Mouse (Mus musculus) intestine, embryonic 14.5 days (tissue): Measurements from ENCODE around the gene Hoxa3. TPM values are rescaled to one million over a fixed set of nuclear protein-coding genes. Genes with fewer than 3 reads are reported as not detected.
A peak's percentile ranks its signal among the peaks of the same experiment; 100 is the strongest.

Experiments
- ATAC-seq: fragments of 200-750 bp; cut with Nextera tagmentation; replicated peaks from 2 replicates; pipeline ENCODE4 v1.8.0; 2017; ENCODE audit warnings: low read depth, moderate number of reproducible peaks, moderate TSS enrichment, moderate library complexity; ENCODE audit not compliant: low FRiP score, low TSS enrichment
- DNase-seq: peaks from one replicate; pipeline ENCODE4 v3.0.0-alpha.2; 2018; ENCODE audit warnings: low spot score
- H3K27ac ChIP-seq: fragments of 300-500 bp; sonication (generic); 2 replicates; pipeline ENCODE4 v1.5.1; 2014; ENCODE audit warnings: low read depth, mild to moderate bottlenecking, control low read depth
- H3K27me3 ChIP-seq: fragments of 300-500 bp; sonication (generic); replicated peaks from 2 replicates; pipeline ENCODE4 v1.6.1; 2014; ENCODE audit warnings: low read length, control low read depth; ENCODE audit not compliant: control insufficient read depth, insufficient read depth
- H3K36me3 ChIP-seq: fragments of 300-500 bp; sonication (generic); 2 replicates; pipeline ENCODE4 v1.6.1; 2014; ENCODE audit warnings: low read length, control low read depth; ENCODE audit not compliant: control insufficient read depth, insufficient read depth
- H3K4me1 ChIP-seq: fragments of 300-500 bp; sonication (generic); replicated peaks from 2 replicates; pipeline ENCODE4 v1.6.1; 2014; ENCODE audit warnings: low read length, control low read depth, mixed read lengths; ENCODE audit not compliant: control insufficient read depth, insufficient read depth
- H3K4me2 ChIP-seq: fragments of 300-500 bp; sonication (generic); 2 replicates; pipeline ENCODE4 v1.6.1; 2014; ENCODE audit warnings: low read length
- H3K4me3 ChIP-seq: fragments of 300-500 bp; sonication (generic); 2 replicates; pipeline ENCODE4 v1.5.1; 2014; ENCODE audit warnings: low read depth, low read length, control low read depth, mixed read lengths
- H3K9ac ChIP-seq: fragments of 300-500 bp; sonication (generic); 2 replicates; pipeline ENCODE4 v1.6.1; 2014; ENCODE audit warnings: mild to moderate bottlenecking, low read length
- H3K9me3 ChIP-seq: fragments of 300-500 bp; sonication (generic); 2 replicates; pipeline ENCODE4 v1.6.1; 2016; ENCODE audit warnings: low read length, control low read depth; ENCODE audit not compliant: control insufficient read depth
- WGBS: fragments of 180-500 bp; shearing (Covaris S2); extraction: QIAGEN DNeasy Blood & Tissue Kit; methylation state at CpG from one replicate; pipeline ENCODE4 v1.1.7; 2014; 5-methylcytosine and 5-hydroxymethylcytosine counted together
- polyA plus RNA-seq: library from polyadenylated mRNA; unstranded; fragments of >200 nt; fragmentation: Nextera tagmentation; extraction: Ambion mirVana; gene quantifications from 2 replicates; pipeline ENCODE4 v1.2.1, GENCODE M21; 2014

Gene Hoxa3
- polyA plus RNA-seq, 1 experiment from 2014 or later: 9.7 TPM

DNA sequence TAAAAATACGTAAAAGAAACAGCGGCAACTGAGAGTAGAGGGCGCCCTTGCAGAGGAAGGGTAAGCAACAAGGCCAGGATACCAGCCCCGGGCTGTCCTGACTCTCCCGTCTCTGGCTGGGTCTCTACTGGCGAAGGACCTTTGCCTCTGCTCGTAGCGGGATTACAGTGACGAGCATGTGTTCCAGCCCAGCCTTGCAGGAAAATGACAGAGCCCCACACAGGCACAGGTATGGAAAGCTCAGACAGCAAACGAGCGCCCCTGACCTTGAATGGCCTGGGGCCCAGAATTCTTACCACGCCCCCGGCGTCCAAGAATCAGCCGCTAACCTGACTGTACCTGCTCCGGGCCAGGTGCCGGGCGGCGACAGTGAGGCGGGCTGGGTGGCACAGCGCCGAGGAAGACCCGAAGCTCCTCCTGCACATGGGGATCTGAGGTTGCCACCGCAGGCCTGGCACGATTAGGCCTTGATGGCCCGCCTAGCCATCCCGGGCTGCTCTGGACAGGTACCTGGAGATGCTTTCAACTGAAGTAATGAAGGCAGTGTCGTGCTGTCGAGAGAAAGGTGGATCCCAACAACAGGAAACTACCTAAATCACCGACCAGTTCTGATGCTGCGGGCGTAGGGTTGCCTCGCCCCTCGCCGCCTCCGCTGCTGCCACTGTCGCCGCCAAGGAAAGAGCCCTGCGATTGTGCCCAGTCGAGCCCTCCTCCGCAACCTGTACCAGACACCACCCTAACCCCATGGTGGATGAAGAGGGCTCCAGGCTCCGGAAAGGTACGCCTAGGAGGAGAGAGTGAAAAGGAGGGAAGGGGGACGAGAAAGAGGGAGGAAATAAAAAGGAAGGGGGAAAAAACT lies 16.7 kb upstream of the Hoxa3 start:
- H3K27ac ChIP-seq: peak overlapping the region; percentile 69
- H3K27me3 ChIP-seq: peaks cover 98% of the 10 kb centered on the region
- no peaks in the 10 kb centered on the region for H3K9me3 ChIP-seq
- 2% methylated on average over 43 of the region's 44 CpGs for WGBS
- no peaks in the 10 kb centered on the region for H3K4me1 ChIP-seq
- DNase-seq: peak; percentile 77
- no peak for ATAC-seq
- H3K36me3 ChIP-seq: no peaks in the 10 kb centered on the region
- peak overlapping the region; percentile 39 for H3K4me2 ChIP-seq
- H3K4me3 ChIP-seq: peak overlapping the region; percentile 27
- H3K9ac ChIP-seq: peak overlapping the region; percentile 59

- peak overlapping the region; percentile 39 for H3K4me2 ChIP-seq
- H3K27ac ChIP-seq: peak overlapping the region; percentile 69
- ATAC-seq (no peak), DNase-seq (peak; percentile 79)
- 3% methylated on average over 38 of the region's 38 CpGs for WGBS
- H3K9ac ChIP-seq: peak overlapping the region; percentile 59
- H3K9me3 ChIP-seq: no peaks in the 10 kb centered on the region
- H3K27me3 ChIP-seq: peaks cover 98% of the 10 kb centered on the region
- no peaks in the 10 kb centered on the region for H3K4me1 ChIP-seq
- peak overlapping the region; percentile 27 for H3K4me3 ChIP-seq
- no peaks in the 10 kb centered on the region for H3K36me3 ChIP-seq
Measured at GRCm38 (mm10) chr6:52228475-52229465, 15.6 kb upstream of the Hoxa3 start.

GRCm38 (mm10) chr6:52227470-52228222 lies 14.5 kb upstream of the Hoxa3 start:
- H3K9ac ChIP-seq: peak overlapping the region; percentile 11; the same call in 1 of the 2 replicates
- ATAC-seq (no peak), DNase-seq (peak; percentile 73)
- no peaks in the 10 kb centered on the region for H3K36me3 ChIP-seq
- 5% methylated on average over 11 of the region's 11 CpGs for WGBS
- peak overlapping the region; percentile 96 for H3K4me2 ChIP-seq
- no peak overlapping the region for H3K4me3 ChIP-seq
- H3K27ac ChIP-seq: peak overlapping the region; percentile 38; the same call in 1 of the 2 replicates
- no peaks in the 10 kb centered on the region for H3K9me3 ChIP-seq
- peaks cover 98% of the 10 kb centered on the region for H3K27me3 ChIP-seq
- H3K4me1 ChIP-seq: no peaks in the 10 kb centered on the region

DNA sequence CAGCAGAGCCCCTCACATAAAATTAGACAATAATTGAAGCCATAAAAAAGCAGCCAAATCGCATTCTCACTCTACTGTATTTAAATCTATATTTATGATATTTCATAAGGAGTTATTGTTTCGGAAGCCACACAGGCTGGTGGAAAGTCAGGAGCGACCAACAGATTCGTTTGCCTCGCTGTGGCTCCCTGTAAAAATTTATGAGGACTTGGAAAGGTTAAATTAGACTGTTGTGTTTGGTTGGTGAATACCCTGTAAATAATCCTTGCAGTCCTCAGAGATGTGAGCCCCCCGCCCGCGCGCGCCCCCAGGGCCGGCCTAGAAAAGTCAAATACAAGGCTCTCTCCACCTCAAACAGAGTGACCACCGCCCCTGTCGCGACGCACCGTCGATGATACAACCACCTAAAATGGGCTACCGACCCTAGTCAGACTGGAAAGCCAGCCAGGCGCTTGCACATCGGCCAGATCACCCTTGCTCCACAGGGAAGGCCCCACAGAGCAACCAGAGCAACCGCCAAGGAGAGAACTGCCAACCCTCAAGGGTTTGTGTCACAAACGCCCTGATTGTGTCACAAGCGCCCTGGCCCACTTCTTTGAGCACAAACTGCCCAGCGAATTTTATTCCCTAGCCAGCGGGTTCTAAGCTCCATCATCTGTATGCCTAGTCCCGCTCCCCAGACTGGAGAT lies 13.6 kb upstream of the Hoxa3 start:
- no peak for ATAC-seq
- H3K4me3 ChIP-seq: peak overlapping the region; percentile 59
- 5% methylated on average over 26 of the region's 26 CpGs for WGBS

DNA sequence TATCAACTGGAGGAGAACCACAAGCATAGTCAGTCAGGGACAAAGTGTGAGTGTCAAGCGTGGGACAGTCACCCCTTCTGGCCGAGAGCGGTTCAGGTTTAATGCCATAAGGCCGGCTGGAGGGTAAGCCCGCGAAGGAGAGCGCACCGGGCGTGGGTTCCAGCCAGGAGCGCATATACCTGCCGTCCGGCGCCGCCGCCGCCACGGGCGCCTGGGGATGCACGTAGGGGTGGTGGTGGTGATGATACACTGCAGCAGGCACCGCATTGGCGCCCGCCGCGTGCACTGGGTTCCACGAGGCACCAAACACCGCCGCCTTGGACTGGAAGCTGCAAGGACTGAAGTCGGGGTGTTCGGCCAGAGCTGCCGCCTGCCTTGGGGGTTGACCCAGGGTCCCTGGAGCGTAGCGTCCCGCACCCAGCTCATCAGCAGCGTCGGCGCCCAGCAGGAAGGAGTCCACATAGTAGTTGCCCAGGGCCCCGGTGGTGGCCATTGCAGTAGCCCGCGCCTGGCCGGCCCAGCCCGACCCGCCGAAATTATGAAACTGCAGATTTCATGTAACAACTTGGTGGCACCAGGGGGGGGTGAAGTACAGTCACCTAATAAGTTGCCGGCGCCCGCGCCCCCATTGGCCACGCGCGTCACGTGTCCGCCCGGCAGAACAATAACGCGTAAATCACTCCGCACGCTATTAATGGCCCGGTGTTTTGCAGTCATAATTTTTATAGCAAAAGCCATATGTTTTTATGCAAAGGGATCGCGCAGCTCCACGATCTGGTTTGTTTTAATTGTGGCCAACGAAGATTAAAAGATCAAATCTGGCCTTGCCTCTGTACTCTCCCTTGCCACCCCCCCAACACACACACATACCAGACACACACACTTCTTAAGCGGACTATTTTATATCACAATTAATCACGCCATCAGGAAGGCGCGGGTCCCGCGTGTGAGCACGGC lies 12.8 kb upstream of the Hoxa3 start:
- Histone ChIP-seq H3K27me3 (peaks cover 97% of the 10 kb centered on the region), H3K4me2 (peak overlapping the region; percentile 96), H3K9me3 (no peaks in the 10 kb centered on the region), H3K27ac (peak overlapping the region; percentile 44), H3K4me1 (peaks cover 2% of the 10 kb centered on the region; the same call in 1 of the 2 replicates), H3K36me3 (no peaks in the 10 kb centered on the region), H3K9ac (peak overlapping the region; percentile 57), H3K4me3 (peak overlapping the region; percentile 59)
- ATAC-seq (no peak; the same call in 1 of the 2 replicates), DNase-seq (peak; percentile 81)
- 2% methylated on average over 69 of the region's 69 CpGs for WGBS

More for the DNA sequence above, 13.6 kb upstream of the Hoxa3 start:
- H3K27ac ChIP-seq: peak overlapping the region; percentile 38; the same call in 1 of the 2 replicates
- no peaks in the 10 kb centered on the region for H3K9me3 ChIP-seq
- H3K4me1 ChIP-seq: no peaks in the 10 kb centered on the region
- peak; percentile 81 for DNase-seq
- peak overlapping the region; percentile 96 for H3K4me2 ChIP-seq
- H3K27me3 ChIP-seq: peaks cover 98% of the 10 kb centered on the region
- H3K36me3 ChIP-seq: no peaks in the 10 kb centered on the region
- peak overlapping the region; percentile 11 for H3K9ac ChIP-seq

DNA sequence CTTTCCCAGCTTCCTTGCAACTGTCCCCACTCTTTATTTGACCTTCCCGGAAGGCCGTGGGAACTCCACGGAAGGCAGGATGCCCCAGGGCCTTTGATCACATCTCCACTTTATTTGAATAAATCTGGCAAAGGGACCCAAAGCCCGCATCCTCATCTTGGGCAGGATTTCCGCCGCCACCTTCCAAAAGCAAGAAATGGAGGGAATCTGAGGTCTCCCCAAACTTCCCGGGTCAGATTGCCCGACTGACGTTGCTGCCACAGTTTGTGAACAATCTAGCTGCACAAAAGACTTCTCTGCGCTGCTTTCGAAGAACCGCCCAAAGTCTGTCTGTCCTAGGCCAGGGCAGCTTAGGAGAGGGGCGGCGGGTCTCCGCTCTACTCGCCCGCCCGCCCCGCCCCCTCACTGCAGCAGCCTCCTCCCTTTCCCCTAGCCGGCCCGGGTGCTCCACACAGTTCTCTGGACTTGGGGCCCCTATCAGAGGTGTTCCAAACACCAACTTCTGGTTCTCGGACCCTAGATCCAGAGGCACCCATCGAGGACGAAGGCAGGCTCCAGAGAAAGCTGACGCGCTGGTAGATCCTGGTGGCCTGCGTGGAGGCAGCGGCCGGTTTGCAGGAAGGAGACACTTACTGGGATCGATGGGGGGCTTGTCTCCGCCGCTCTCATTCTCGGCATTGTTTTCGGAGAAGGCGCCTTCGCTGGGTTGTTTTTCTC lies 11.9 kb upstream of the Hoxa3 start:
- Histone ChIP-seq H3K9me3 (no peaks in the 10 kb centered on the region), H3K4me3 (peak overlapping the region; percentile 59), H3K27ac (peak overlapping the region; percentile 44), H3K4me1 (peaks cover 6% of the 10 kb centered on the region; the same call in 1 of the 2 replicates), H3K27me3 (peaks cover 98% of the 10 kb centered on the region), H3K9ac (peak overlapping the region; percentile 57), H3K4me2 (peak overlapping the region; percentile 96), H3K36me3 (no peaks in the 10 kb centered on the region)
- 2% methylated on average over 36 of the region's 36 CpGs for WGBS
- DNase-seq: peak; percentile 79
- ATAC-seq: no peak
